Mouse (Mus musculus) lung, postnatal 0 days (tissue): Measurements from ENCODE around the gene Rims4. TPM values are rescaled to one million over a fixed set of nuclear protein-coding genes. Genes with fewer than 3 reads are reported as not detected.
A peak's percentile ranks its signal among the peaks of the same experiment; 100 is the strongest.

Experiments
- ATAC-seq: fragments of 200-750 bp; cut with Nextera tagmentation; 2 replicates; pipeline ENCODE4 v1.8.0; 2017; ENCODE audit warnings: moderate library complexity
- DNase-seq: peaks from one replicate; pipeline ENCODE4 v3.0.0-alpha.2; 2016; ENCODE audit warnings: low spot score
- H3K27ac ChIP-seq: fragments of 300-500 bp; sonication (generic); 2 replicates; pipeline ENCODE4 v1.5.1; 2014; ENCODE audit warnings: antibody characterized with exemption, mild to moderate bottlenecking, low read length, mixed read lengths
- H3K27me3 ChIP-seq: fragments of 300-500 bp; sonication (generic); replicated peaks from 2 replicates; pipeline ENCODE4 v1.6.1; 2014; ENCODE audit warnings: low read length, mixed read lengths; ENCODE audit not compliant: insufficient read depth
- H3K36me3 ChIP-seq: fragments of 300-500 bp; sonication (generic); 2 replicates; pipeline ENCODE4 v1.6.1; 2014; ENCODE audit warnings: low read length, mixed read lengths; ENCODE audit not compliant: insufficient read depth
- H3K4me1 ChIP-seq: fragments of 300-500 bp; sonication (generic); 2 replicates; pipeline ENCODE4 v1.6.1; 2014; ENCODE audit warnings: antibody characterized with exemption, low read depth, low read length, mixed read lengths; ENCODE audit not compliant: insufficient read depth
- H3K4me2 ChIP-seq: fragments of 300-500 bp; sonication (generic); replicated peaks from 2 replicates; pipeline ENCODE4 v1.6.1; 2014; ENCODE audit warnings: low read depth, mild to moderate bottlenecking, low read length, moderate library complexity, mixed read lengths
- H3K4me3 ChIP-seq: fragments of 300-500 bp; sonication (generic); 2 replicates; pipeline ENCODE4 v1.5.1; 2014; ENCODE audit warnings: low read depth, low read length
- H3K9ac ChIP-seq: fragments of 300-500 bp; sonication (generic); replicated peaks from 2 replicates; pipeline ENCODE4 v1.6.1; 2014; ENCODE audit warnings: low read depth, mild to moderate bottlenecking
- H3K9me3 ChIP-seq: fragments of 300-500 bp; sonication (generic); 2 replicates; pipeline ENCODE4 v1.6.1; 2016; ENCODE audit warnings: low read length, mixed read lengths
- CTCF ChIP-seq: IDR thresholded peaks from 2 replicates; pipeline ENCODE4 v1.5.1; 2016; ENCODE audit warnings: antibody characterized with exemption, mild to moderate bottlenecking
- EP300 ChIP-seq: IDR thresholded peaks from 2 replicates; pipeline ENCODE4 v1.6.1; 2016; ENCODE audit warnings: antibody characterized with exemption, mild to moderate bottlenecking, control low read depth
- WGBS: fragments of 180-500 bp; shearing (Covaris S2); extraction: QIAGEN DNeasy Blood & Tissue Kit; methylation state at CpG from one replicate; pipeline ENCODE4 v1.1.7; 2014; 5-methylcytosine and 5-hydroxymethylcytosine counted together
- polyA plus RNA-seq: library from polyadenylated mRNA; unstranded; fragments of >200 nt; fragmentation: Nextera tagmentation; extraction: Ambion mirVana; gene quantifications from 2 replicates; pipeline ENCODE4 v1.2.1, GENCODE M21; 2015

Gene Rims4
- polyA plus RNA-seq, 1 experiment from 2014 or later, result 0.06 TPM

- Histone ChIP-seq H3K4me1 (no peaks in the 10 kb centered on the region), H3K27ac (no peak overlapping the region), H3K9ac (no peak overlapping the region), H3K36me3 (no peaks in the 10 kb centered on the region), H3K4me2 (no peak overlapping the region), H3K4me3 (no peak overlapping the region), H3K9me3 (no peaks in the 10 kb centered on the region), H3K27me3 (no peaks in the 10 kb centered on the region)
- DNase-seq (no peak), ATAC-seq (no peak)
- WGBS, result 71% methylated on average over 7 of the region's 7 CpGs
- TF ChIP-seq CTCF, result no peak
- TF ChIP-seq EP300, result no peak
Observed at GRCm38 (mm10) chr2:163947976-163948375, 29.5 kb upstream of the Rims4 start.

DNA sequence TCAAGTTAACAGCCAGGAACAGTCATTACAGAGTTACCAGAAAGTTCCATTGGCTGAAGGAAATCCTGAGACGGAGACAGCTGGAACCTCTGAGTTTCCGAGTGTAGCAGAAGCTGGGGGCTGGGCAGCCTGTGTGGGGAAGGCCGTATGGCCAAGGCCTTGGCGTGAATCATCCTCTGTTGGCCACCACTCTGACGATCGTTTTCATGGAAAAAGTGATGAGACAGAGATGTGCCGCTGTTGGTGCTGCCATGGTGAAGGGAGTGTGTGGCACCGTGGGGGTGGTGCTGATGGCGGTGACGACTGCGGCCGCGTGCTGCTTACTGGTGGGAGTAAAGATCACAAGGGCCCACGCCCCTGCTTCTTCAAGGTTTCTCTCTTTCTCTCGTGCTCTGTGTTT is 27.7 kb upstream of the Rims4 start:
- peak; percentile 37 for DNase-seq
- Histone ChIP-seq H3K9me3 (no peaks in the 10 kb centered on the region), H3K27ac (no peak overlapping the region), H3K36me3 (no peaks in the 10 kb centered on the region), H3K4me1 (no peaks in the 10 kb centered on the region), H3K9ac (no peak overlapping the region), H3K4me3 (no peak overlapping the region), H3K27me3 (no peaks in the 10 kb centered on the region), H3K4me2 (no peak overlapping the region)
- 60% methylated on average over 15 of the region's 15 CpGs for WGBS
- peak; percentile 49 for ATAC-seq
- no peak for TF ChIP-seq EP300
- TF ChIP-seq CTCF, result no peak

- H3K36me3 ChIP-seq, result no peaks in the 10 kb centered on the region
Observed at GRCm38 (mm10) chr2:163944511-163944910, 26.0 kb upstream of the Rims4 start.

DNA sequence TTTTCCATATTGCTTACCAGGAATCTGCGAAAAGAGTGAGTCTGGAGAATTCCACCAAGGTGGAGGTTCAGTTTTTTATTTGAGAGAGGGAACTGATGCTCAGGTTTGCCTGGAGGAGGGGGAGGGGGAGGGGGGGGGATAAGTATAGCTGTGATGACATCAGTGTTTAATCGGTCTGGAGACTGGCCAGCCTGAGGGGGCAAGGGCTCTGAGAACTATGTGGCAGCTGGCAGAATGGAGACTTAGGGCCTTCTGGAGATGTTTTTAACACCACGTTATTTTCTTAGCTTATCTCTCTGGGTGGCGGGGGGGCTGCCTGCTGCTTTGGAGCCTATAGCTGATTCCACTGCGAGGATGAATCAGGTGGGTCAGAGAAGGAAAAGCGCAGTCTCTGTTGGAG is 24.6 kb upstream of the Rims4 start:
- no peak for ATAC-seq
- TF ChIP-seq EP300 (no peak), CTCF (no peak)
- no peaks in the 10 kb centered on the region for H3K4me1 ChIP-seq
- no peak for DNase-seq
- no peak overlapping the region for H3K27ac ChIP-seq
- 0 out of 2 replicates have a peak, but pooled peaks cover 3% of the 10 kb centered on the region for H3K27me3 ChIP-seq
- no peaks in the 10 kb centered on the region for H3K9me3 ChIP-seq
- no peak overlapping the region for H3K4me3 ChIP-seq
- H3K4me2 ChIP-seq, result no peak overlapping the region
- H3K9ac ChIP-seq, result no peak overlapping the region
- WGBS, result 41% methylated on average over 6 of the region's 6 CpGs
- H3K36me3 ChIP-seq, result no peaks in the 10 kb centered on the region

More at GRCm38 (mm10) chr2:163944511-163944910, 26.0 kb upstream of the Rims4 start:
- no peak overlapping the region for H3K4me3 ChIP-seq
- H3K4me1 ChIP-seq, result no peaks in the 10 kb centered on the region
- H3K9ac ChIP-seq, result no peak overlapping the region
- H3K9me3 ChIP-seq, result no peaks in the 10 kb centered on the region
- ATAC-seq (no peak), DNase-seq (no peak)
- 52% methylated on average over 8 of the region's 8 CpGs for WGBS
- H3K4me2 ChIP-seq, result no peak overlapping the region
- TF ChIP-seq EP300 (no peak), CTCF (peak; percentile 35)
- H3K27me3 ChIP-seq, result no peaks in the 10 kb centered on the region
- no peak overlapping the region for H3K27ac ChIP-seq

DNA sequence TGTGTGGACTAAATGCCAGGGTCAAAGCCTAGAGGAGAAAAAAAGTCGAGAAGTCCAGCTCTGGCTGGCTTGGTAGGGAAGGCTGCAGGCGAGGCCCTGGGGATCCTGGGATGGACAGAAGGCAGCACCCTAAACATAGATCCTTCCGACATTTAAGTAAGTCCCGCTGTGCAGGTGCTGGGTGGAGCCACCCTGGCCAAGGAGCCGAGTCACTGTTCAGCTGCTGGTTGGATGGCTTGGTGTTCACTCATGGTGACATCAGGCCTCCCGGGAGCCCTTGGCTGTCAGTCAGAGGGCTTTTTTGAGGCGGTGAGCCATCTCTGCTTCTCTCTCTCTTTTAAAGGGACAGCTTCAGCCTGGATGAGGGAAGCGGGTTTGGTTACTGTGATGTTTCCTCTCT is 21.0 kb upstream of the Rims4 start:
- Histone ChIP-seq H3K27me3 (0 out of 2 replicates have a peak, but pooled peaks cover 3% of the 10 kb centered on the region), H3K4me1 (no peaks in the 10 kb centered on the region), H3K4me3 (no peak overlapping the region), H3K27ac (no peak overlapping the region), H3K4me2 (no peak overlapping the region), H3K9me3 (no peaks in the 10 kb centered on the region), H3K9ac (no peak overlapping the region), H3K36me3 (no peaks in the 10 kb centered on the region)
- ATAC-seq (no peak), DNase-seq (no peak)
- 30% methylated on average over 8 of the region's 8 CpGs for WGBS
- TF ChIP-seq CTCF, result no peak
- no peak for TF ChIP-seq EP300

DNA sequence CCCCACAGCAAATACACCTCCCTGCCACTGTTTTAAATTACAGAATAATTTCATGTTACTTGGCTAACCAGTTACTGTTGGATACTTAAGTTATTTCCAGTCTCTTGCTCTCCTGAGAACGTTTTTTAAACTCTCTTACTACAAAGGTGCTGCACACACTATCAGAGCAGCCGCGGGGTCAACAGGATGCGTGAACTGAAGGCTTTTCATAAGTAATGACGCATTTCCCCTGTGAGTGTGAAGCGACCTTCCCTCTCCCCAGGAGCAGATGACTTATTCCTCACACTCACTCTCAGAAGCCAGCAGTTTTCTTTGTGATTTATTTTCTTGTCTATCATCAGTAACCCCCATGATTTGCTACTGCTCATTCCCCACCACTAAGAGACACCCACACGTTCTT is 13.7 kb upstream of the Rims4 start:
- no peak for ATAC-seq
- H3K27me3 ChIP-seq, result no peaks in the 10 kb centered on the region
- DNase-seq, result no peak
- no peak overlapping the region for H3K4me3 ChIP-seq
- no peak overlapping the region for H3K9ac ChIP-seq
- no peak overlapping the region for H3K4me2 ChIP-seq
- H3K27ac ChIP-seq, result no peak overlapping the region
- TF ChIP-seq EP300, result no peak
- TF ChIP-seq CTCF, result no peak
- no peaks in the 10 kb centered on the region for H3K9me3 ChIP-seq
- no peaks in the 10 kb centered on the region for H3K36me3 ChIP-seq
- no peaks in the 10 kb centered on the region for H3K4me1 ChIP-seq
- WGBS, result 23% methylated on average over 7 of the region's 7 CpGs
